Mouse (Mus musculus) ovary, adult 18-20 months (tissue): ENCODE data around the gene Cyp17a1.
A peak's percentile ranks its signal among the peaks of the same experiment; 100 is the strongest.

Experiments
- DNase-seq: peaks from one replicate; pipeline ENCODE4 v3.0.0; 2022; ENCODE audit warnings: low spot score, mixed read lengths

Gene Cyp17a1

GRCm38 (mm10) chr19:46672766-46673418 is at the start of gene Cyp17a1:
TSS of gene Cyp17a1 (minus strand) at chr19:46673172.
- peak; percentile 72 for DNase-seq

DNA sequence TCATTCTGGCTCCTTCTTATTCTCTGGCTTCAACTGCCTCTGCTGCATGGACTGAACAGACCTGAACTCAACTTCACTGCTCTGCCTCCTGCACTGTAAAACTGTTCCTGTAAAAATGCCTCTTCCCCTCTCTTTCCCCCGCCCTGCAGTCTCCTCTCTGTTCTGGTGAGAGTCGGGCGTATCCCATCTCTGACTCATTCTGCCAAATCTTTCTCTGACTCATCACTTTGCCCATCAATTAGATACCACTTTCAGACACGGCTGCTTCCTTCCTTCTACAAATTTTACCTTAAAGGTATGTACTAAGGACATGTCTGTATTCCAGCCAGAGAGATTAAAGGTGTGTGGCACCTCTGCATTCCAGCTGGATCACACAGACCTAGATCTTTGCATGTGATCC is 45.2 kb upstream of the Cyp17a1 start:
- DNase-seq: no peak

DNA sequence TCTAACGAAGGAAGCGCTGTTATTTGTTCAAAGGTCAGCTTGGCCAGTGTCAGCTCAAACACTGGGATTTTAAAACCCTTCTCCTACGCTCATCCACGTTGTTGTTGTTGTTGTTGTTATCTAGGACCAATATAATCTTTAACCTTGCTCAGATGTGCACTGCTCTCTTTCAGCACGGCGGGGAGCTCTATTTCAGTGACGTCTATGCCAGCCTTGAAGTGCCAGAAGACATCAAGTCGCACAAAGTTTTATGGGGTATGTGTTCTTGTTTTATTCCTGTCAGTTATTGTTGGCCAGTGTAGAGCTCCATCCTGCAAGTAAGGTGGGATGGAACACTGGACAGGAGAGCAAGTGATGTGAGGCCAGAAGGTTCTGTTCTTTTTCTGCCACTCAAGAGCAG is 42.0 kb upstream of the Cyp17a1 start:
- DNase-seq: no peak

- no peak for DNase-seq
Measured at GRCm38 (mm10) chr19:46714234-46714633, 41.3 kb upstream of the Cyp17a1 start.

GRCm38 (mm10) chr19:46710614-46711013 is 37.6 kb upstream of the Cyp17a1 start:
- no peak for DNase-seq

DNA sequence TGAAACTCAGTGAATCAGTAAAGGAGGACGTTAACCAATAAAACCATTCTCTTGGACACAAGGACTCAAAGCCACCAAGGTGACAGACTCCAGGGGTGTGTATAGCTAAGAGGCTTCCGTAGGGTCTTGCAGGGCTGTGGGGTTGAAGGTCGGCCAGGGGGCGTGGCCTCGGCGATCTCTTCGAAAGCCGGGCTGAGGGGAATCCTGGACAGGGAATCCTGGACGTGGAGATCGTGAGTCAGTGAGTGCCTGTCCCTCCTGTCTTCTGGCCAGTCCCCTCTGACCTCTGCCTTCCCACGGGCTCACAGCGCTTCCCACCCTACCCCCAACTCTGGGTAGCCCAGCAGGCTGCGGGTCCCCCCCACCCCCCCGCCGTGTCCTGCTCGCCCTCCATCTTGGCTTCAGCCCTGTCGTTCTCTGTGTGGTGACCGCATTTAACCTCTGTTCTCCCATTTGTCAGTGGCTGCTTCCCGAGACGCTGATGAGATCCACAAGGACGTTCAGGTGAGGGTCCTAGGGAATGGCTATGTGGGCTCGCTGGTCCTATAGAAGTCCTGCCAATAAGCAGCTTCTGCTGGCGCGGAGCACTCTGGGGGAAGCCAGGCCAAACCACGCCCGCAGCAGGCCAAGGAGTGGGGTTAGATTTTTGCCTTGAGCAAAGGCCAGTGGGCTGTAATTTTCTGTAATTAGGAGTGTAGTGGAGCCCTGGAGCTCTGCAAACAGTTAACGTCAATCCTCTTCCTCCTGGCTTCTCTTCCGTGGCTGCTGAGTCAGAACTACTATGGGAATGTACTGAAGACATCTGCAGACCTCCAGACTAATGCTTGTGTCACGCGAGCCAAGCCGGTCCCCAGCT is 34.6 kb upstream of the Cyp17a1 start, which contains the start of gene As3mt:
TSS of gene As3mt (plus strand) at position 163 of the 856 bp plus-strand sequence.
- DNase-seq: peak; percentile 71

DNA sequence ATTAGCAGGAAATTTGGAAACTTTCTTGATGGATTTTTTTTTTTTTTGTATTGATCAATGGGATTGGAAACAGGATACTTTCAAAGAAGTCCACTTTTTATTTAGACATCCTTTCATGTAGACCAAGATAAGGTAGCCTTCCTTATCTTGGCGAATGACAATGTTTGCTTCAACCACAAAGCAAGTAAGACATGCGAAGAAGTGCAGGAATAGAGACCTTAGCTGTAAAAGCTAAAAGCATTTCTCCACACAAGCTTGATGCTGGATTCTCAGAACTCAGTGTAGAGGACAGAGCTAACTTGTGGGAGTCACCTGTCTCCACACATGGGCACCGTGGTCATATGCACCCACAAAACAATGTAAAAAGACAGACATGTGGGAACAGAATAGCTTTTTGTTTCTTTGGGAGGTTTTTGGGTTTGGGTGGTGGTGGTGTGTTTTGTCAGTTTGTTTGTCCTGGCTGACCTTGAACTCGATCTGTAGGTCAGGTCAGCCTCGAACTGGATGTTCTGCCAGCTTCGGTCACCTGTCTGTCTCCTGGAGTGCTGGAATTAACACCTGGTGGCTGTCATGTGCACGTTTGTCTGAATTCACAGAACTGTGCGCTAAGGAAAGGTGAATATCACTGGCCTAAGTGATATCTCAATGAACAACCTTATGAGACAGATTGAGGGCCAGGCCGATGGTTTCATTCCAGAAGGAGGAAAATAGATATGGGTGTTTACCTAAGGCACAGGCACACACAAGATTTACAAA is 33.7 kb upstream of the Cyp17a1 start:
- no peak for DNase-seq

GRCm38 (mm10) chr19:46705779-46706495 is 33.0 kb upstream of the Cyp17a1 start:
- DNase-seq: no peak

- no peak for DNase-seq
Measured at GRCm38 (mm10) chr19:46701156-46701555, 28.2 kb upstream of the Cyp17a1 start.

- no peak for DNase-seq
Measured at GRCm38 (mm10) chr19:46699011-46699481, 26.1 kb upstream of the Cyp17a1 start.

GRCm38 (mm10) chr19:46697840-46698517 is 25.0 kb upstream of the Cyp17a1 start:
- DNase-seq: no peak

DNA sequence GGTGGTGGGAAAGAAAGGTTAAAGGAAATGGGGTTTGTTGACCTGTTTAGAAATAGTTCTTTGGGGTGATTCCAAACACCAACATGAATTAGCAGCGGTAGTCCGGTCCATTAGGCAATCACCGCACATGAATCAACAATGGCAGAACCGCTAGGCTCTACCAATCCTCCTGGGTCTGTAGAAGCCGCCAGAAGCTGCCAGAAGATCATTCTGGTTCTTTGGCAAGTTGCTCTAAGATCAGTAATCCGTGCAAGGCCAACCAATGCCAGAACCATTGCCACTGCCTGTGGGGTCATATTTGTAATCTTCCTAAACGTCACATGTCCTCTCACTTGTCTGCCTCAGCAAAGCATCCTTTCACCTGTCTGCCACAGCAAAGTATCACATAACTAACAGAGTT is 24.0 kb upstream of the Cyp17a1 start:
- DNase-seq: no peak

GRCm38 (mm10) chr19:46696482-46696881 is 23.5 kb upstream of the Cyp17a1 start:
- no peak for DNase-seq

GRCm38 (mm10) chr19:46693146-46693545 is 20.2 kb upstream of the Cyp17a1 start:
- DNase-seq: no peak

GRCm38 (mm10) chr19:46691078-46691477 is 18.1 kb upstream of the Cyp17a1 start:
- no peak for DNase-seq

DNA sequence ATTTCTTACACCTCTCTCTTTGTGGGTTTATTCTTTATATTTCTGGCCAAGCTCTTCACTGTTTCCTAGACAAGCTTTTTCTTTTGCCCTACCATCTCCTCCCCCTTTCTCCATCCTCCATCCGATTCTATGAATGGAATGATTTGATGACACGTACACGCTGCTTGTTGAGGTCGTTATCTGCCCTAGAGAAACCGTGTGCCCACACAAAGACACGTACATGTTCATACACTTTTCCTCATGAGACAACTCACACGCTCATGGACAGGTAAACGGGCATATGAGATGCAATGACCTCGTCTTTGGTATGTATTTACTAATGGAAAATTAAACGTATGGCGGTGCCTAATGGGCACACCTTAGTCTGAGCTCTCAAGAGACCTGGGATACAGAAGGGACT is 17.4 kb upstream of the Cyp17a1 start:
- DNase-seq: no peak

GRCm38 (mm10) chr19:46689460-46690372 is 16.7 kb upstream of the Cyp17a1 start, which contains the start of gene Borcs7:
TSS of gene Borcs7 (plus strand) at chr19:46689906.
- DNase-seq: peak; percentile 75

- DNase-seq: no peak
Measured at GRCm38 (mm10) chr19:46679720-46680383, 6.9 kb upstream of the Cyp17a1 start.

DNA sequence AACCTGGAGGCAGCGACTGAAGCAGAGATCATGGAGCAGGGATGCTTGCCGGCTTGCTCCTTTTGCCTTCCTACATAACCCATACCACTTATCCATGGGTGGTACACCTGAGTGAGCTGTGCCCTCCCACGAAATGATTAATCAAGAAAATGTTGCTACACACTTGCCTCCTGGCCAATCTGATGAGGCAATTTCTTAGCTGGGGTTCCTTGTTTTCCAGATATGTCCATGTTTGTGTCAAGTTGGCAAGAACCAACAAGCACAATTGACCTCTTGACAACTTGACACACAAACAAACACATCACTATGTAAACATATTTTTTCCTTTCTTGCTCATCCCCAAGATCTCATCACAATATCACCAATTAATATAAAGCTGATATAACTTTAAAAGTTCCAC is 2.7 kb upstream of the Cyp17a1 start:
- no peak for DNase-seq
